17 mouse cellular contexts compared by ENCODE assay signal in genomic region chr8:123220917-123221316, GRCm38 (mm10). TPM values are rescaled to one million over a fixed set of nuclear protein-coding genes. Genes with fewer than 3 reads are reported as not detected.
"Had no signal": no experiment of that assay in that cellular context is flagged by ENCODE, and none has a peak within 500 bp of the region (broad histone marks: within the 10 kb centered on the region; RNA-seq: fewer than 3 reads in every experiment).

No protein-coding gene starts in this region.

- H3K4me3 ChIP-seq: layer of hippocampus, adult 2 months; limb, embryonic 13.5 days; megakaryocyte, embryonic 14.5 days; midbrain, embryonic 15.5 days; neural tube, embryonic 13.5 days; stomach, embryonic 15.5 days had no signal

- H3K9ac ChIP-seq: limb, embryonic 13.5 days; liver, embryonic 14.5 days; midbrain, embryonic 15.5 days; neural tube, embryonic 13.5 days; stomach, embryonic 15.5 days had no signal

- H3K36me3 ChIP-seq: limb, embryonic 13.5 days; midbrain, embryonic 15.5 days; neural tube, embryonic 13.5 days; stomach, embryonic 15.5 days had no signal

- H3K9me3 ChIP-seq: limb, embryonic 13.5 days; megakaryocyte, embryonic 14.5 days; midbrain, embryonic 15.5 days; neural tube, embryonic 13.5 days; stomach, embryonic 15.5 days had no signal

- H3K27ac ChIP-seq: layer of hippocampus, adult 2 months; limb, embryonic 13.5 days; liver, embryonic 14.5 days; macrophage; midbrain, embryonic 15.5 days; neural tube, embryonic 13.5 days; stomach, embryonic 15.5 days had no signal

- DNase-seq: kidney, postnatal 10 days; kidney, postnatal 4 days; left cerebral cortex, postnatal 4 days; lung, adult 18-20 months; retina, postnatal 1 day; right cerebral cortex, postnatal 4 days; thymus, adult 2 months; thymus, postnatal 25 days had no signal

- H3K27me3 ChIP-seq: limb, embryonic 13.5 days; midbrain, embryonic 15.5 days; neural tube, embryonic 13.5 days; stomach, embryonic 15.5 days had no signal

RNA-seq across cellular contexts. Expression of gene Spata33, which starts 8.3 kb away (rescaled TPM):
- total RNA-seq: monocyte, adult 5-6 weeks had no signal
